Comparison of ENCODE assay signal across 9 mouse cellular contexts in the genomic region with DNA sequence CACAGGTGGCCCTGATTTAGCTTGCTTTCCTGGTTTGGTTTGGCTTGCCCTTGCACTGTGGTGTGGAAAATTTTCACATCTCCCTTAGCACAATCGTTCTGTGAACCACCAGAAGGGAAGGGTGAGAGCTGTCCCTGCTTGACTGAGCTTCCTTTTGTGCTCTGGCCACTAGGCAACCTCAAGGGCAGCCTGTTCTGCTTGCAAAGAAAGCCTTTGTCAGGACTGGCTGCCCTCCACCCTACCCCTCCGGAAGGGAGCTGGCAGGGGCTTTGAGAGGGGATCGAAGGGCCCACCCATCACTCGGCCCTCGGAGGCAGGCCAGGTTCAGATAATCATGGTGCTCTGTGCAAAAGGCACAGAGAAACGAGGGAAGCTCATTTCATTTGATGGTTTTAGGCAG. TPM values are rescaled to one million over a fixed set of nuclear protein-coding genes. Genes with fewer than 3 reads are reported as not detected.
DNase-seq lines count a peak whose midpoint lies in the region; ATAC-seq and TF ChIP-seq lines count a peak whose summit lies in the region.
"Had no signal": no experiment of that assay in that cellular context is flagged by ENCODE, and none has a peak within 500 bp of the region (broad histone marks: within the 10 kb centered on the region; RNA-seq: fewer than 3 reads in every experiment).

No protein-coding gene starts in this region.

- H3K36me3 ChIP-seq in kidney, embryonic 15.5 days = no peaks in the 10 kb centered on the region
- no peaks in the 10 kb centered on the region for H3K36me3 ChIP-seq in midbrain, postnatal 0 days (ENCODE audit: insufficient read depth, low read length)
- H3K36me3 ChIP-seq: lung, embryonic 15.5 days had no signal

- H3K27me3 ChIP-seq in kidney, embryonic 15.5 days = no peaks in the 10 kb centered on the region
- H3K27me3 ChIP-seq in midbrain, postnatal 0 days (ENCODE audit: insufficient read depth, low read length) = no peaks in the 10 kb centered on the region
- H3K27me3 ChIP-seq: lung, embryonic 15.5 days had no signal

- no peak for TF ChIP-seq CTCF in midbrain, postnatal 0 days (IDR thresholded peaks at IDR 0.05)

- H3K9ac ChIP-seq in kidney, embryonic 15.5 days = no peak overlapping the region
- H3K9ac ChIP-seq in midbrain, postnatal 0 days (replicated peaks; ENCODE audit: low read length, poor library complexity, severe bottlenecking) = no peak overlapping the region
- H3K9ac ChIP-seq: lung, embryonic 15.5 days had no signal

- 36% methylated on average over 6 of the region's 6 CpGs for WGBS in kidney, embryonic 15.5 days
- 13% methylated on average over 6 of the region's 6 CpGs for WGBS in midbrain, postnatal 0 days

- no peak for ATAC-seq in kidney, embryonic 15.5 days (replicated peaks; ENCODE audit: low FRiP score)
- peak; percentile 74; the same call in 1 of the 2 replicates for ATAC-seq in midbrain, postnatal 0 days (ENCODE audit: low FRiP score)

- no peak for DNase-seq in kidney, adult 11 months
- peak; percentile 40 for DNase-seq in embryo, embryonic 10.5 days (ENCODE audit: low spot score)
- DNase-seq in layer of hippocampus, postnatal 10 days (ENCODE audit: low spot score in 2 of 2) = peak; percentile 45 to 49
- DNase-seq in midbrain, postnatal 0 days (ENCODE audit: low spot score) = peak; percentile 58
- DNase-seq in urinary bladder, adult 18-20 months (ENCODE audit: low spot score in 2 of 2) = no peak
- no peak for DNase-seq in urinary bladder, postnatal 10 days (ENCODE audit: low spot score)
- DNase-seq: heart, postnatal 14 days had no signal

- H3K4me1 ChIP-seq in kidney, embryonic 15.5 days = peaks cover 30% of the 10 kb centered on the region
- no peaks in the 10 kb centered on the region for H3K4me1 ChIP-seq in midbrain, postnatal 0 days (ENCODE audit: insufficient read depth, low read length)

- no peak overlapping the region for H3K4me3 ChIP-seq in kidney, embryonic 15.5 days (replicated peaks)
- no peak overlapping the region for H3K4me3 ChIP-seq in midbrain, postnatal 0 days (ENCODE audit: low read depth, low read length)
- H3K4me3 ChIP-seq: lung, embryonic 15.5 days had no signal

- no peak overlapping the region for H3K4me2 ChIP-seq in kidney, embryonic 15.5 days
- H3K4me2 ChIP-seq in midbrain, postnatal 0 days (ENCODE audit: low read depth, low read length, poor library complexity, severe bottlenecking) = no peak overlapping the region
- H3K4me2 ChIP-seq: lung, embryonic 15.5 days had no signal

- peak overlapping the region; percentile 56; the same call in 1 of the 2 replicates for H3K27ac ChIP-seq in kidney, embryonic 15.5 days
- H3K27ac ChIP-seq in midbrain, postnatal 0 days (ENCODE audit: low read depth, low read length) = no peak overlapping the region; the same call in 1 of the 2 replicates
- H3K27ac ChIP-seq: lung, embryonic 15.5 days had no signal

- H3K9me3 ChIP-seq in kidney, embryonic 15.5 days (replicated peaks) = no peaks in the 10 kb centered on the region
- no peaks in the 10 kb centered on the region for H3K9me3 ChIP-seq in midbrain, postnatal 0 days (ENCODE audit: low read length)
- H3K9me3 ChIP-seq: lung, embryonic 15.5 days had no signal

RNA-seq across cellular contexts. Expression of a gene that starts 4.0 kb away (rescaled TPM):
- 2.5 and 3.1 TPM in 2 replicates for polyA plus RNA-seq in kidney, embryonic 15.5 days (2015; fragmentation: Nextera tagmentation; extraction: Ambion mirVana)
- total RNA-seq in layer of hippocampus, postnatal 10 days (2021) = under 1 TPM in 1 of 2 experiments, not detected in 1; 0.25 TPM
- total RNA-seq in midbrain, postnatal 0 days (2014; rRNA removed) = 0.66 and 0.82 TPM in 2 replicates
- 0.20 and 0.47 TPM in 2 replicates for polyA plus RNA-seq in midbrain, postnatal 0 days (2015; fragmentation: Nextera tagmentation; extraction: Ambion mirVana)
- total RNA-seq: heart, postnatal 14 days had no signal

Comparison
In these comparisons a context has a peak if more than half of its experiments do, and no peak if none do; other contexts are left out.
1. DNase-seq: peak in embryo, embryonic 10.5 days (single experiment), layer of hippocampus, postnatal 10 days (2 of 2) and midbrain, postnatal 0 days (single experiment); none in kidney, adult 11 months (single experiment), urinary bladder, adult 18-20 months (0 of 2) and urinary bladder, postnatal 10 days (single experiment).